Mouse (Mus musculus) intestine, postnatal 0 days (tissue): ENCODE measurements around the gene Dnm1. TPM values are rescaled to one million over a fixed set of nuclear protein-coding genes. Genes with fewer than 3 reads are reported as not detected.

Experiments
- ATAC-seq: fragments of 200-750 bp; cut with Nextera tagmentation; 2 replicates; pipeline ENCODE4 v1.8.0; 2017; ENCODE audit warnings: mild to moderate bottlenecking, moderate TSS enrichment, moderate library complexity
- H3K27ac ChIP-seq: fragments of 300-500 bp; sonication (generic); 2 replicates; pipeline ENCODE4 v1.5.1; 2014; ENCODE audit warnings: mild to moderate bottlenecking, low read depth, low read length, moderate library complexity
- H3K27me3 ChIP-seq: fragments of 300-500 bp; sonication (generic); replicated peaks from 2 replicates; pipeline ENCODE4 v1.6.1; 2014; ENCODE audit warnings: low read length, mixed read lengths; ENCODE audit not compliant: control insufficient read depth, insufficient read depth
- H3K36me3 ChIP-seq: fragments of 300-500 bp; sonication (generic); 2 replicates; pipeline ENCODE4 v1.6.1; 2014; ENCODE audit warnings: mild to moderate bottlenecking, moderate library complexity; ENCODE audit not compliant: control insufficient read depth, insufficient read depth
- H3K4me1 ChIP-seq: fragments of 300-500 bp; sonication (generic); replicated peaks from 2 replicates; pipeline ENCODE4 v1.6.1; 2014; ENCODE audit warnings: antibody characterized with exemption, low read length, mixed read lengths; ENCODE audit not compliant: control insufficient read depth, insufficient read depth
- H3K4me2 ChIP-seq: fragments of 300-500 bp; sonication (generic); replicated peaks from 2 replicates; pipeline ENCODE4 v1.6.1; 2014; ENCODE audit warnings: low read depth, mild to moderate bottlenecking, moderate library complexity
- H3K4me3 ChIP-seq: fragments of 300-500 bp; sonication (generic); 2 replicates; pipeline ENCODE4 v1.5.1; 2014; ENCODE audit warnings: low read depth, low read length
- H3K9ac ChIP-seq: fragments of 300-500 bp; sonication (generic); 2 replicates; pipeline ENCODE4 v1.6.1; 2014; ENCODE audit warnings: mild to moderate bottlenecking, low read depth, low read length
- H3K9me3 ChIP-seq: fragments of 300-500 bp; sonication (generic); 2 replicates; pipeline ENCODE4 v1.6.1; 2016; ENCODE audit warnings: mixed run types; ENCODE audit not compliant: control insufficient read depth
- CTCF ChIP-seq: sonication (generic); IDR thresholded peaks from 2 replicates; pipeline ENCODE4 v1.5.1; 2016; ENCODE audit warnings: low read depth, mild to moderate bottlenecking, control low read depth, antibody characterized with exemption, moderate library complexity
- WGBS: fragments of 180-500 bp; shearing (Covaris S2); extraction: QIAGEN DNeasy Blood & Tissue Kit; methylation state at CpG from one replicate; pipeline ENCODE4 v1.1.7; 2014; 5-methylcytosine and 5-hydroxymethylcytosine counted together
- microRNA-seq: library from miRNA; unstranded; fragments of <30 nt; microRNA quantifications from one replicate; pipeline ENCODE4, GENCODE M21; 2016
- polyA plus RNA-seq: library from polyadenylated mRNA; unstranded; fragments of >200 nt; fragmentation: Nextera tagmentation; extraction: Ambion mirVana; gene quantifications from 2 replicates; pipeline ENCODE4 v1.2.1, GENCODE M21; 2015

The Dnm1 gene
- polyA plus RNA-seq, 1 experiment from 2014 or later: 23.5 TPM

DNA sequence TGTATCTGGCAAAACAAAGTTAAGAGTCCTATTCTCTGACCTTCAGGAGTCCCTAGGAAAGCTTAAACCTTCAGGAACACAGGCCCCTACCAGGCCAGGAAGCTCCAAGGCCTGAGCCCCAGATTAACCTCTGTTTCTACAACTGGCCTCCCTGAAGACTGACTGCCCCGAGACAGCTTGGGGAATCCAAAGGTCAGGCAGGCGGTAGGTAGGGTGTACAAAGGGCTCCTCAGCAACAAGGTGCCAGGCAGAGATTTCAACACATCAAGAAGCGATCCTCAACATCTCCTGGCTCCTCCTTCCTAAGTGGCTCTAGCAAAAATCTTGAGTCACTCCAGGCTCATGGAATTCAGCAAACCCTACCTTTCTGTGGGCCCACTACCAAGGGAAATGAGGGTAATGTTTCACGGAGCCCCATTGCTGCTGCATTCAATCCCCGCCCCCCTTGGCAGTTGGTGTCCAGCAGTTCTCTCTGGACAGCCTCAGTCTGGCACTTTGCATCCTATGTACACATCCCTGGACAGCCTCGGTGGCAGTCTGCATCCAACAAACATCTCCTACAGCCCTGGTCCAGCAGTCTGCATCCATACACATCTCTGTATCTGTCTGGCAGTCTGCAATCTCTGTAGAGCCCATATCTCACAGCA lies 94.1 kb downstream of the Dnm1 start:
- Histone ChIP-seq H3K36me3 (peaks cover 40% of the 10 kb centered on the region), H3K27me3 (no peaks in the 10 kb centered on the region), H3K4me3 (peak overlapping the region; percentile 77), H3K4me2 (peak overlapping the region; percentile 71), H3K27ac (peak overlapping the region; percentile 78), H3K9me3 (no peaks in the 10 kb centered on the region), H3K4me1 (peaks cover 3% of the 10 kb centered on the region; the same call in 1 of the 2 replicates), H3K9ac (peak overlapping the region; percentile 73)
- peak; percentile 70 for ATAC-seq
- WGBS: 22% methylated on average over 6 of the region's 6 CpGs
- no peak for TF ChIP-seq CTCF

Small RNA genes within 50 kb of the gene (microRNA-seq; reads per million reads assigned to microRNA genes)
- gene Gm23363 (not detected), gene Mir199b (315 reads per million, percentile 62 among the genes with 10 or more reads in this experiment)

Other genes starting within 250 kb of the Dnm1 start
- 17.7 and 18.9 TPM in 2 replicates for gene Prrc2b, start 202.3 kb downstream of the Dnm1 start, polyA plus RNA-seq
- gene Pomt1, start 116.7 kb downstream of the Dnm1 start, polyA plus RNA-seq: 9.2 and 10.7 TPM in 2 replicates
- gene Uck1, start 93.2 kb downstream of the Dnm1 start, polyA plus RNA-seq: 74.1 and 80.0 TPM in 2 replicates
- gene Golga2, start 66.0 kb downstream of the Dnm1 start, polyA plus RNA-seq: 15.2 and 18.1 TPM in 2 replicates
- gene Swi5, start 65.3 kb downstream of the Dnm1 start, polyA plus RNA-seq: 255 and 271 TPM in 2 replicates
- gene Ciz1, start 1.0 kb downstream of the Dnm1 start, polyA plus RNA-seq: 20.1 and 20.7 TPM in 2 replicates
- 95.0 and 100 TPM in 2 replicates for gene 1110008P14Rik, start 28.6 kb upstream of the Dnm1 start, polyA plus RNA-seq
- 4.8 and 5.4 TPM in 2 replicates for gene Lcn2, start 34.9 kb upstream of the Dnm1 start, polyA plus RNA-seq
- gene Ptges2, start 42.6 kb upstream of the Dnm1 start, polyA plus RNA-seq: 47.3 and 49.4 TPM in 2 replicates
- 2.9 and 3.2 TPM in 2 replicates for gene Naif1, start 97.1 kb upstream of the Dnm1 start, polyA plus RNA-seq
- 45.1 and 52.6 TPM in 2 replicates for gene Slc25a25, start 98.1 kb upstream of the Dnm1 start, polyA plus RNA-seq
- gene Fam102a, start 182.0 kb upstream of the Dnm1 start, polyA plus RNA-seq: 18.0 and 18.4 TPM in 2 replicates
- 120 and 124 TPM in 2 replicates for gene Dpm2, start 217.5 kb upstream of the Dnm1 start, polyA plus RNA-seq
- gene Pip5kl1, start 221.5 kb upstream of the Dnm1 start, polyA plus RNA-seq: not detected in 2 replicates
- 0.14 TPM in 1 of 2 replicates, not detected in the other for gene 9430097D07Rik, start 222.3 kb upstream of the Dnm1 start, polyA plus RNA-seq
- 5.7 and 6.6 TPM in 2 replicates for gene St6galnac4, start 233.8 kb upstream of the Dnm1 start, polyA plus RNA-seq
- gene St6galnac6, start 246.4 kb upstream of the Dnm1 start, polyA plus RNA-seq: 8.3 and 9.1 TPM in 2 replicates